Mouse (Mus musculus): ENCODE data around the gene Fat2.

DNA sequence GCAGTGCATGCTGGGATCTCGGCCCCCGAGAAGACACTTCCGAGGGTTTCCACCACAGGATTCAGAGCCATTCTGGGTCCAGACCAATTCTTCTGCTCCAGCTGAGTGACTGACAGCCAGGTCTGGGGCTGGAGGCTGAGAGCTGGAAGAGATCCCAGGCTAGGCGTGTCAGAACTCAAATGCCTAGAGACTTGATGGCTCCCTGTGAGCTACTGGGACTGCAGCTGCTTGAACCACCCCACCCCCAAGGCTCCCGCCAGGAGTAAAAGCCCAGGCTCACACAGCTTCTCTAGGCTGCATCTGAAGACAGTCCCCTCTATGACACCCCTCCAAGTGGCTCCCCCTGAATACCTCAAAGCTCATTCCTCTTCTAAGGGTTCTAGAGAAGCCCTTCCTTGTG is 42.0 kb upstream of the Fat2 start:
- TF ChIP-seq ZNF384 (IDR thresholded peaks at IDR 0.05; ENCODE audit: low read depth, low read length) (no peak), MAFK (IDR thresholded peaks at IDR 0.05; ENCODE audit: insufficient read depth, low read depth, low read length) (no peak), CHD2 (IDR thresholded peaks at IDR 0.05; ENCODE audit: low read depth, low read length) (no peak), ZC3H11A (IDR thresholded peaks at IDR 0.05; ENCODE audit: borderline replicate concordance, low read depth, low read length) (no peak)

Measured in ES-E14 (cell line).